Mouse (Mus musculus) embryo, embryonic 10.5 days (tissue): ENCODE results near the gene Galnt15.
"Not testable (repeated sequence)": the region's sequence is repeated elsewhere in the genome, so short reads cannot be mapped to it uniquely, and the experiment has no call there.

Experiments used
- DNase-seq: peaks from one replicate; pipeline ENCODE4 v3.0.0-alpha.2; 2015; ENCODE audit warnings: low spot score

Galnt15 gene

DNA sequence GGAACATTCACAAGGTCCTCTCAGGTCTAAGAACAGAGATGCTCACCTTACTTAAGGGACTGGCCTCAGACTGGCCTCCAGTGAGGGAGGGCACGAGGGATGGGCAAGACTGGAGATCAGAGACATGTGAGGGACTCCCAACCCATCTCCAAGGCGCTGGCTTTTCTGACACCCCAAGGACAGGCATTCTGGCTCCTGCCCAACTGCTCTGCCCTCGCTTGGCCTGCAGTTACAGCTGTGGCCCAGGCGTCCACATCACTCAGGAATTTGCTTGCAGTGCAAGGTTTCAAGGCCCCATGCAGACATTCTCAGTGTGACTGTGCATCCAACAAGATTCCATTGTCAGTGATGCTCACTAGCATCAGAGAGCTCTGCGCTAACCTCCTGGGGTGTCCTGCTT is 7.7 kb downstream of the Galnt15 start:
- no peak for DNase-seq

DNA sequence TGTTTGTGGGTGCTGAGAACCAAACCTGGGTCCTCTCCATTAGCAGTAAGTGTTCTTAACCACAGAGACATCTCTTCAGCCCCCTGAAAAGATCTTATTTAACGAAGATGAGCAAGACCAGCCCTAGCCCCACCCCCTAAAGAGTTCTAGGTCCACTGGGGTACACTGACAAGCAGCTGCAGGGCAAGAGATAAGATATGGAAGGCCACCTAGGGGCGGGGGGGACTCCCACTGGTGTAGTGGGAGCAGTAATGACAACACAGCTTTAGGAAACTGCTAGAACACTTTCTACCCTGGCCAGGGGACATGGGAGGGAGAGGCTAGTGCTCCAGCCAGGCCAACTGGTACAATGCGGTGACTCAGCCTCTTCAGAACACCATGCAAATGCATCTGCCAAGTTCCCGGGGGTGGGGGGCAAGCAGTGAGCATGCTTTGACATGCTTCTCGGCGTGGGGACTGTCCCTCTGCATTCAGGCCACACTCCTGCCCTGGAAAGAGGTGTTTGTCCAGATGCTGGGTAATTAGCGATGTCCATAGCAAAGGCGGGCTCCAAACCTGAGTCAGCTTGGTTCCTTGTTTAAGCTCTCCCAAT is 9.0 kb downstream of the Galnt15 start:
- DNase-seq, result no peak

DNA sequence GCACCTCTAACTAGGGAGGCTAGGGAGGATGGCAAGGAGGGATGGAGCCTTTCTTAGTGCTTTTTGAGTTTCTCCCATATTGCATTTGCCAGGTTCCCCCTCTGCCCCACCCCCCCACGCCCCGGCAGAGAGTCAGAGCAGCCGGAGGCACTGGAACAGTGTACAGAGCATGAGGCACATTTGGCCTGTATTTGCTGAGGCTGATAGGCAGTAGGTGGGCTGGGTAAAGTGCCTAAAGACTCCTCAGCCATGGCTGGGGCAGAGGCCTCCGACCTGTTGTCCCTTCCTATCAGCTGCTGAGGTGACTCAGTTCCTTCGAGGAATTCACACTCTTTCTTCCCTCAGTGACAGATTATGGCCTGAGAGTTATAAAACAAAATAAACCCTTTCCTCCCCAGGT is 13.3 kb downstream of the Galnt15 start:
- no peak for DNase-seq

DNA sequence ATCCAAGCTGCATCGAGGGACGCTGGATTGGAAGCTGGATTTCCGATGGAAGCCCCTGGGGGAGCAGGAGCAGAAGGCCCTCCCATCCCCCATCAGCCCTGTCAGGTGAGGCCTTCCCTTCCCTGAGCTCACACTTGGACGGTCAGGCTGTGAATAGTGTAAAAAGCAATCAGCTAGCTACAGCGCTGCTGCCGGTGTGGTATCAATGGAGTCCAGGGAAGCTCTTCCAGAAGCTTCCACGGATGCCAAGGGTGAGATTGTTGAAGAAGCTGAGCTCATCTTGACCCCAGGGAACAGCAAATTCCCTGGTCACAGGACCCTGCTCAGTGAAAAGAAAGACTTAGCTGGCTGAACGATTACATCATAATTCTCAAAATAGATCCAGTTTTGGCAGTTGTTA is 17.6 kb downstream of the Galnt15 start:
- no peak for DNase-seq

DNA sequence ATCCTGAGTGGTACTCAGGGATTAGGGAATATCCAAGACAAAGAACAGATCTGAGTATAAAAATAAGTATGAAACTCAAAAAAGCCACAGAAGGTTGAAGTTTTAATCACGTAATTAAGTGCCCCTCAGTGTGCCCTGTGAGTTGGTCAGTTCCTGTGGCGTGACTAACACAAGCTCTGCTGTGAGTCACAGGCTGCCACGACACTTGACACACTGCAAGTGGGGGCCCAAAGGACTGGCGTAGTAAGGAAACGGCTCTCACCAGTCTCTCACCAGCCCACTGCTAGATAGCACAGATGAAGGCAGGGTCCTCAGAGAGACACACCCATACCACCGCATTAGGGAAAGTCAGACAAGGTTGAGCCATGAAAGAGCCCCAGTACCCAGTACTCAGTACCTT is 21.4 kb downstream of the Galnt15 start:
- DNase-seq, result no peak

DNA sequence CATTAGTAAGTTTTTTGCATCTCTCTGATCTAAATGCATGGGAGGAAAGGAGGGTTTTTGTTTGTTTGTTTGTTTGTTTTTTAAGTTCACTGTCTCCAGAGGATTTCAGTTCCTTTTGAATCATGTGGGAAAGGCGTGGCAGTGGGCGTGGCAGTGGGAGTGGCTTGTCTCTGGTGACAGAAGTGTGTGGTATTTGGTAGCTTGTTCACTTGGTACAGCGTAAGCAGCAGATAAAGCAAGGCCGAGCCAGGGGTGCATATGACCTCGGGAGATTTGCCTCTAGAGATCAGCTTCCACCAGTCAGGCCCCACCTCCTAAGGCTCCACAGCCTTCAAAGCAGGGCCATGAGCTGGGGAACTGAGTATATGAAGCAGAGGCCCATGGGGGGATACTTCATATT is 25.1 kb downstream of the Galnt15 start:
- DNase-seq, result no peak

DNA sequence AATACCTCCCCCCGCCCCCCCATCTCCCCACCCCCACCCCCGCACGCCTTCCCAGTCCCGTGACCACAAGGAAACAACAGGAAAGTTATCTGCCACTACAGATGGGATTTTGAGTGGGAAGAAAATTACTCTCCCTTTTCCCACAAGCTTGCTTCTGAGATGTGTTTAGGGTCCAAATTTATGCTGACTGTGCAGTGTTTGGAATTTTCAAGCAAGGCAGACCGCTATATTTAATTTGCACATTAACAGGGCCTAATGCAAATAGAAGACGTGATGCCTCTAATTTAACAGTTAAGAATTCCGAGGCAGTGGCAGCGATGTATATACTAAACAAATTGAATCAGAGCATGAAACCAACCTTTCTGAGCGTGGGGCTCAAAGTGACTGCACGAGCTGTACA is 26.0 kb downstream of the Galnt15 start:
- no peak for DNase-seq

DNA sequence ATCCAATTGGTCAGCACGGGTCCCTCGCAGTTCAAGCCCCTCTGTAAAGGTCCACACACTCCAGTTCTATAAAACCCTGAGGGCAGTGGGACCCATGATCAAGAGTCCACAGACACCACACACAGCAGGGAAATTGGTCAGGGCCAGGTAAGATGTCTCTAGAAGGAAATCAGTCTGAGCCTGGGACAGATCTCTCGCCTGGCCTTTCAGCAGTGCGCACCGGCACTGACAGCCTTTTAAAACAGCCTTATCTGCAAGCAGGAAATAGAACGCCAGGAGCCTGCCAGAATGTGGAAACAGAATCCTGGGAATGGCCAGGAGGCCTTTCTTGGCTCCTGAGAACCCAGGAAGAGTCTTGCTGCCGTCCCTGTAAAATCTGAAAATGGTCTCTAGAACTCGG is 27.0 kb downstream of the Galnt15 start:
- DNase-seq, result no peak

DNA sequence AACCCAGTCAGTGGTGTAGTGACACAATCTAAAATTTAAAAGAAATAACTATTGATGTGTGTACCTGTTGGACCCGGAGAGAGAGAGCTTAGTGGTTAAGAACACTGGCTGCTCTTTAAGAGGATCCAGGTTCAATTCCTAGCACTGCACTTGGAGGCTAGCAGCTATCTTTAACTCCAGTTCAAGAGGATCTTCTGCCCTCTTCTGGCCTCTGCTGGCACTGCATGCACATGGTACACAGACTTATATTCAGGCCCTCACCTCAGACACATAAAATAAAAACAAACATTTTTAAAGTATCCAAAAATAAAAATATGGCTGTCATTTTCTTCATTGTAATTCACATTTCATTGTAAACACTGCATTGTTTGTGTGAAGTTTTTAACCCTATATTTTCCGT is 27.9 kb downstream of the Galnt15 start:
- peak; percentile 23 for DNase-seq

DNA sequence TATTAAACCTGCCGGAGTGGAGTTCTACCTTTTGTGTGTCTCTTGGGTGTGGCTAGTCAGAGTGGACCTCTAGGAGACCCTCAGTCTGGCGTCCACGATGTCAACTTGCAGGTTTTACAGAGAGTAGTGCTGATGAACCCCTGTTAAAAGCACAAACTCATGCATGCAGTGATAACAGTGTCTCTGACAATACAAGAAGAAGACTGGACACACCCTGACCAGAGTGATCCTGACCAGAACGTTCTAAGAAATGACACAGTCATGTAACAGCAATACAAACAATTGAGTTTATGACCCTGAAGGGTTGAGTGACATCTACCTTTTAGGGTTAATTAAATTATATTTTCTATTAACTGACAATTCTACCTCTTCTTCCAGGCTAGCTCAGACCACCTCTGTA is 28.9 kb downstream of the Galnt15 start:
- DNase-seq, result no peak

DNA sequence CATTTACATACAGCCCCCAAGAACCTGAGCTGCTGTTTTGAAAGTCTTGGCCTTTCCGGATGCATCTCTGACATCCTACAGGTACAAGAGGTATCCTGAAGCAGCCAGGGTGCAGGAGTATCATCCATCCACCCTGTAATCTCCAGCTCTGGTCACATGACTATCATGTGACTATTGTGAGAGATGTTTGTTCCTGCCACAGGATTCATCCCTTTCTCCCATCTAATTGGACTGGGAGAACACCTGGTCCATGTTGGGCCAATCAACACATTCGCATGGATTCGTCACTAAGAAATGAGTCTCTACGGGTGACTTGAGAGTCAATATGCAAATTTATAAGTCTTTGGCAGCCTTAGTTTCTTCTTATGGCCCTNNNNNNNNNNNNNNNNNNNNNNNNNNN is 32.6 kb downstream of the Galnt15 start:
- no peak for DNase-seq

DNA sequence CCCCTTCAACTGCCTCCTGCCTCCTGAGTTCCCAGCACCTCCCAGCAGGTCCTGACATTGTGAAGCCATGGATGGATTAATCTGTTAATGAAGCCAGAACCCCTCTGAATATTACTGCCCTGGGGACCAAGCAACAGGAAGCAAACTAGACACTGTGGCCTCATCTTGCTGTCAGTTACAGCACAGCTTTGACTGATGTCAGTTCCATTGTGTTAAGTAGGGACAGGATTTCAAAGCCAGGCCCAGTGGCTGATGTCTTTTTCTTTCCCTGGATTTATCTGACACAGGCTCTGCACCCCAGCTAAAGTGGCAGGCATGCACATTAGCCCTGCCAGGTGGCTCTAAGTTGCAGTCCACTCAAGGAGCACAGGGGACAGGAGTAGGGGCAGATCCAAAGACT is 44.0 kb downstream of the Galnt15 start:
- DNase-seq, result no peak

DNA sequence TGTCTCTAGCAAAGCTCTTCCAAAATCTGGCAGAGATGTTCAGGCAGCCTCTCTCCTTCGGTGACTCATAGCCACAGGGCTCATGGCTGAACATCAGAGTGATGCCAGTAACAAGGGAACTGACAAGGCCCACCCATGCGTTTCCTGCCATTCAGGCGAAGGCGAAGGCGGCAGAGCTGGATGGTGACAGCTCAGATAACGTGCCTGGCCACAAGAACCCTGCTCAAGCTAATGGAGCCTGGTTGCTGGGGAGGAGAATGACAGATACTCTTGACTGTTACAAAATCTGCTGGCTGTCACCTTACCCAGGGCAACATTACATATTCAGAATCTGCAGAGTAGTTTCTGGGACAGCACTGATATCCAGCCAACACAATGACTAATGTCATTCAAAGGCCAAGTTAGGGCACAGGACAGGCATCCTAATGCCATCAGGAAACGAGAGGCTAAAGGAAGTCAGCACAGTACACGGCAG is 44.5 kb downstream of the Galnt15 start:
- no peak for DNase-seq

DNA sequence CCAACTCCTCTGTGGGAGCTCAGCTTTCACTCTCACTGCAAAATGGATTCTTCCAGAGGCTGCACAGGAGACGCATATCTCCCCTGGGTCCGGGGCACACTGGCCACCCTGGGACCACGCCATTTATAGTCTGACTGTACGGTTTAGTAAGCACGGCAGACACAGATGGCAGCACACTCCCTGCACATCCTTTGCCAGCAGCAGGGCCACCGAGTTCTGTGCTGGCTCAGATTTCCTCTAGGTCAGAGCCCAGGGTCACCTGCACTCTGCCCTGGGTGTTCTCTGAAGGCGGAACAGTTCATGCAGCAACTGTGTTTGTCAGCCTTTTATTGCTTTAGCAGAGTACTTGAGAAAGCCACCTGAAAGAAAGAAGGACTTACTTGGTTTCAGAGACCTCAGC is 45.1 kb downstream of the Galnt15 start:
- no peak for DNase-seq

DNA sequence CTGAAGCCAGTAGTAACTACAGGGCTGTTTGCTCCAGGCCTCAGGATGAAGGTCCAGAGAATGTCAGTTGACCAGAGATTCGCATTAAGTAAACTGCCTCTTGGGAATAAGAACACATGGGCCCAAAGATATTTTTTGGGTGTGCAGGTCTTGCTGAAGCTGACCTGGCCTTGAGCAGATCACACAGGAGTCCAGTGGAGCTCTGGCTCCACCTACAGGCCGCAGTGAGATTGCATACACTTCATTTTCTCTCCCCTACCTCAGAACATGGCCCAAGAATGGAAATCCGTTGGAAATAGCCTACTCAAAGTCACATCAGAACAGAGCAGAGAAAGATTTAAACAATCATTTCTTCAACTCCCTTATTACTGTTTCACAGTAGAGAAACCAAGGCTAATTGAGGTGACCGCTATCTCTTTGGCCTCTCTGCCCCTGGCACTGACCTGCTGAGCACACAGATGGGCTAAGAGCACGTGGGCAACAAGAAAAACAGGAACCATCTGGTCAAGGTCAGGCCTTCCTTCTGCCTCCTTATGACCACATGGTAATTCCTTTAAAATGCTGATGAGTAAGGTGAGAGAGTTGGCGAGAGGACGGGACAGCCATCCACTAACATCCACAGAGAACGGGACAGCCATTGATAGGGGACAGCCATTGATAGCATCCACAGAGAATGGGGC is 48.2 kb downstream of the Galnt15 start:
- DNase-seq, result peak; percentile 89

DNA sequence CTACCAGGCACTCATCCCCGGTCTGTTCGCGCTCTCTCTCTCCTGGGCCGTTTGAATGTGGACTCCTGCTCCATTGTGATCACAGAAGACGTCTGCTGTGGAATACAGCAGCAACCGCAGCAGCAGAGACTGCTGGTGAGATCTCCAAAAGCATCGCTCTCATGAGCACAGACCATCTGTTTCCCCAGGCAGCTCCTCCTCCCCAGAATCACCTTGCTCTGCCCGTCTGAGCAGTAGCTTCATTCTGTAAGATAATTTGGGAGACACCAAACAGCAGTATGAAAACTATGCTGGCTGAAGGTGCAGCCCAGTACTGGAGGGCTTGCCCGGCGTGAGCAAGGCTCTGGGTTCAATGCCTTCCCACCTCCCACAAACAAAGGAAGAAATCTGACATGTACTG is 52.2 kb downstream of the Galnt15 start:
- DNase-seq, result no peak

DNA sequence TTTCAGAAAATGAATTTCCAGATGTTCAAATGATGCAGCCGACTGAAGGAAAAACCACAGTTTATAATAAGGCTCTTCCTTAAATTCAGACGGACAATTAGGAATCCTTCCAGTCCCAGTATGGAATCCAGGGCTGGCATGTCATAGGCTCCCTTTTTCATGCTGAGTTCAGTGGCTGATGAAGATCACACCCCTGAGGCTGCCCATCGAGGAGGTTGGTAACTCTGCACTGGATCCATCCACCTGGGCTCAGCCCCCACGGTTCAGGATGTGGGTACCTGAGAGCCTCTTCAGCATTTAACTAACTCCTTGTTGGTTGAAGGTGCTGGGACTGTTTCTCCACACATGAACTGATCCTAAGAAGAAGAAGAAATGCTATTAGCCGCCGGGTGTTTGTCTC is 54.1 kb downstream of the Galnt15 start:
- DNase-seq, result no peak

DNA sequence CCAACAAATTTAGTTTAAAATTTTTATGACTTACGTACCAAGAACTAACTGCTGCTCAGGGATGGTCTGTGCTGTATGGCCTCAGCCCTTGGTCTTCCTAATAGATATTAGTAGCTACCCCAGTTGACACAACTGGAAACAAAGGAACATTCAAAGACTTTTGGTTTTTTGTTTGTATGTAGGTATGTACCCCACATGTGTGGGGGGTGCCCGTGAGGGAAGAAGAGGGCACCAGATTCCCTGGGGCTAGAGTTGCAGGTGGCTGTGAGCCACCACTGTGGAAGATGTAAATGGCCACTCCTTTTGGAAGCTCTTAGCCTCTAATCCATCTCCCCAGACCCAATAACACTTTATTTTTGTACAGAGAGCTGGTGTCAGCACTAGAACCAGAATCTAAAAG is 54.7 kb downstream of the Galnt15 start:
- no peak for DNase-seq

DNA sequence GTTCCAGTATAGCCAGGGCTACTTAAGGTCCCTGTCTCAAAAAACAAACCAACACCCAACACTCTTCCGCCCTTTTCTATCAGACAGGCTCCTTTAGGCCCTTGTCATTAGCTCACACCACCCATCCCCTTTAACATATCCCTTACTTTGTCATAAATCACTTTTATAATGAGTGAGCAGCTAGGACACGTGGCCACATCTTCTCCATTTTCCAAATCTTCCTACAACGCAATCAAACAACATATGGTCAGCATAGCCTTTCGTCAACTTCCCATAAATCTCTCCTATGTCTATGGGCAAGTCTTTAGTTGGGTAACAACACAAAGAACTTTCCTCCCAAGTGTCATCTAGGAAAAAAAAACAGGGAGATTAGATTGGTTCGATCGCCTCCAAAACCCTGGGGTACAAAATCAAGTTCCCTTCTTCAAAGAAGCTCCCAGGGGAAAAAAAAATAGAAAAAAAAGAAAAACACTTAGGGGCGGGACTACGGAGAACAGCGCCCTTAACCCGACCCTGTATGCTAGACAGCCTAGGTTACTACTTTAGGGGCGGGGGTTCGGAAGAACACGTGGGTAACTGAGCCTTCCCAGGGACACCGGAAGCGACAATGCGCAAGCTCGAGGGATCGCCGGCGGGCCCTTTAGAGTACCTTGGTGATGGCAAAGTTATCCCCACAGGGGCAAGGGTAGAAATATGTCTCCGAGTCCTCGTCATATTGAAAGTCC is 56.1 kb downstream of the Galnt15 start, which contains the start of gene Oxnad1:
Oxnad1 (plus strand) TSS at position 614 of the 725 bp plus-strand sequence.
- peak; percentile 95 for DNase-seq

DNA sequence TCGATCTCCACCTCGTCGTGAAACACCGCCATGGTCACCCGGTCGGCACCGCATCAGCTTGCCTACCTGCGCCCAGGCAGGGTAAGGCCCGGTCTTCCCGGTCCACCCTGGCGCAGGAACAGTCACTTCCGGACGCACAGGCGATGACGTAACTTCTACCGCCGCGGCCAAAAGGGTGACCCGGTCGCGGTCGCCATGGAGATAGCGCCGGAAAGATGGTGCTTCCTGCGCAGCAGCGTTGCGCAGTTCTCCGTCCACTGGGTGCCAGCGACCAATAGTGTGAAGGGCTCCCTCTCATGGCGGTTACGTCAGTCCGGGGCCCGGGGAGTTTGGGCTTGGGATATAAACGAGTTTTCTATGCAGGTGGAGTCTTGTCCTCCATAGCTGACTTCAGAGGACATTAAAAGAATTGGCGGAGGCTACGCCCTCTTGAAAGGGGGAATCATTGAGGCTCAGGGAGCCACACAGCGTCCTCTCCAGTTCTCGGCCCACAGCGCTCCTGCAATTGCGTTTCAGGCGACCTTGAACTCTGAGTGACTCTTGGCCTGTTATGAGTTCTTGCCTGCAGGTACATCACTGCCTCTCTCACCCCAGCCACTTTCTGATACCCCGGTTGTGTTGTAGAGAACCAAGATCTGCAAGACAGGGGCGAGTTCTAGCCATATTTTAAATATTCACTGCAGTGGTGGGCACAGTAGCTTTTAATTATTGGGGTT is 56.9 kb downstream of the Galnt15 start, which contains the start of gene Dph3:
Dph3 (minus strand) TSS at position 244 of the 716 bp plus-strand sequence.
- peak; percentile 98 for DNase-seq

DNA sequence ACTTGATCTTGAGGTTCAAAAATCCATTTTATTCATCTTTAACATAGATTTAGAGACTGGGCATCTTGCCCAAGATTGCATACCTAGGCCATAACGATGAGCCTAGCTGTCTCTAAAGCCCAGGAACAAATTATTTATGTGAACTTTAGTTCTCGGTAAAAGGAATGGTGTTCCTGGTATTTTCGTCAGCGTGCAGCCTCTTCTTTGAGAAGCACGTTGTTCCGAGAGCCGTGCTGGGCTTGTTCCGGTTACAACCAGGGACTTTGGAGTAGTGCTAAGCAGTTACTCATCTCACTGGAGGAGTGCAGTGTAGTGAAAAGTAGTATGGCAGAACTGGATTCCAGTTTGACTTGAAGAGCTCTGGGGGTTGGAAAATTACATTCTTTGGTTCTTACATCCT is 57.4 kb downstream of the Galnt15 start:
- DNase-seq, result no peak

DNA sequence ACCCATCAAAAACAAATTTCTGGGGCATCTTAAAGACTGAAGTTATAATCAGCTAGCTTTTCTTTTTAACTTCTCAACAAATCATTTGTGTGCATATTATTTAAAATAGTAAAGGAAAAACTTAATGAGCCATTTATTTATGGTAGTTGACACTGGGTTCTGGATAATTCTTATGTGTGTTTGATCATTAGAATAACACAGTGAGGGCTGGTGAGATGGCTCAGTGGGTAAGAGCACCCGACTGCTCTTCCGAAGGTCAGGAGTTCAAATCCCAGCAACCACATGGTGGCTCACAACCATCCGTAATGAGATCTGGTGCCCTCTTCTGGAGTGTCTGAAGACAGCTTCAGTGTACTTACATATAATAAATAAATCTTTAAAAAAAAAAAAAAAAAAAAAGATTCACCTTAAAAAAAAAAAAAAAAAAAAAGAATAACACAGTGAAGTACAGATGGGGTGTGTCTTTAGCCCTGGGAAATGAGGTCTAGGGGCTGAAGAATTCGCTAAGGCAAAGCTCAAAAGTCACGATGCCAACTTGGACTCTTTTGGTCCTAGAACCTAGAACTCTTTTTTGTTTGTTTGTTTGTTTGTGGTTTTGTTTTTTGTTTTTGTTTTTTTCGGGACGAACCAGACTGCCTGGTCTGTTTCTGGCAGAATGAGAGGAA is 58.9 kb downstream of the Galnt15 start:
- DNase-seq, result not testable (repeated sequence)
